Mouse (Mus musculus) lung, embryonic 15.5 days (tissue): ENCODE measurements around the gene Top2b. TPM values are rescaled to one million over a fixed set of nuclear protein-coding genes. Genes with fewer than 3 reads are reported as not detected.

Experiments used
- ATAC-seq: fragments of 200-750 bp; cut with Nextera tagmentation; 2 replicates; pipeline ENCODE4 v1.8.0; 2017; ENCODE audit warnings: moderate number of reproducible peaks, borderline replicate concordance; ENCODE audit not compliant: low FRiP score, low TSS enrichment; ENCODE audit errors: extremely low read depth
- H3K27ac ChIP-seq: fragments of 300-500 bp; sonication (generic); 2 replicates; pipeline ENCODE4 v1.5.1; 2015; ENCODE audit warnings: moderate library complexity, mild to moderate bottlenecking, inconsistent platforms
- H3K27me3 ChIP-seq: fragments of 300-500 bp; sonication (generic); 2 replicates; pipeline ENCODE4 v1.6.1; 2015; ENCODE audit warnings: inconsistent platforms
- H3K36me3 ChIP-seq: fragments of 300-500 bp; sonication (generic); 2 replicates; pipeline ENCODE4 v1.6.1; 2015; ENCODE audit warnings: inconsistent platforms
- H3K4me1 ChIP-seq: fragments of 300-500 bp; sonication (generic); 2 replicates; pipeline ENCODE4 v1.6.1; 2015; ENCODE audit warnings: inconsistent platforms
- H3K4me2 ChIP-seq: fragments of 300-500 bp; sonication (generic); 2 replicates; pipeline ENCODE4 v1.6.1; 2015; ENCODE audit warnings: inconsistent platforms, mild to moderate bottlenecking, moderate library complexity
- H3K4me3 ChIP-seq: fragments of 300-500 bp; sonication (generic); 2 replicates; pipeline ENCODE4 v1.5.1; 2015; ENCODE audit warnings: mild to moderate bottlenecking, inconsistent platforms
- H3K9ac ChIP-seq: fragments of 300-500 bp; sonication (generic); 2 replicates; pipeline ENCODE4 v1.6.1; 2015; ENCODE audit warnings: inconsistent platforms
- H3K9me3 ChIP-seq: fragments of 300-500 bp; sonication (generic); 2 replicates; pipeline ENCODE4 v1.6.1; 2016; ENCODE audit warnings: inconsistent platforms
- WGBS: fragments of 180-500 bp; shearing (Covaris S2); methylation state at CpG from one replicate; pipeline ENCODE4 v1.1.7; 2015; 5-methylcytosine and 5-hydroxymethylcytosine counted together
- polyA plus RNA-seq: library from polyadenylated mRNA; unstranded; fragments of >200 nt; fragmentation: Nextera tagmentation; extraction: Ambion mirVana; gene quantifications from 2 replicates; pipeline ENCODE4 v1.2.1, GENCODE M21; 2015

Gene Top2b
- polyA plus RNA-seq, 1 experiment from 2014 or later: 52.3 TPM

DNA sequence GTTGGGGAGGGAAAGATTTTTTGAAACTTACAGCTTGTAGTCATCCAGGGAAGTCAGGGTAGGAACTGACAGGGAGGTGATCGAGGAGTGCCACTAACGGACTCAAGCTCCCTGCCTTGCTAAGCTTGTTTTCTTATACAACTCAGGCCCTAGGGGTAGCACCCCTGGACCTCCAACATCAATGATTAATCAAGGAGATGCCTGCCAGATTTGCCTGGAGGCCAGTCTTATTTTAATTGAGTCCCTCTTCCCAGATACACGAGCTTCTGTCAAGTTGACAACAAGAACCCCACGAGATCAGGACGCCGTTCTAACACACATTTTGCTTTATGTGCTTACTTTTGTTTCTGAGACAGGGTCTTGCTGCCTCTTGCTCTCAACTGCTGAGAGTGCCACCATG, 115.6 kb downstream of the Top2b start:
- no peak overlapping the region for H3K4me2 ChIP-seq
- no peak overlapping the region for H3K4me3 ChIP-seq
- no peak overlapping the region for H3K9ac ChIP-seq
- H3K27ac ChIP-seq: no peak overlapping the region
- H3K27me3 ChIP-seq: no peaks in the 10 kb centered on the region
- peaks cover 6% of the 10 kb centered on the region; the same call in 1 of the 2 replicates for H3K4me1 ChIP-seq
- H3K9me3 ChIP-seq: no peaks in the 10 kb centered on the region
- H3K36me3 ChIP-seq: no peaks in the 10 kb centered on the region
- ATAC-seq: no peak
- 69% methylated on average over 6 of the region's 6 CpGs for WGBS

GRCm38 (mm10) chr14:16483656-16484380, 118.8 kb downstream of the Top2b start:
- no peaks in the 10 kb centered on the region for H3K9me3 ChIP-seq

More at GRCm38 (mm10) chr14:16483656-16484380, 118.8 kb downstream of the Top2b start:
- Histone ChIP-seq H3K9ac (no peak overlapping the region), H3K27me3 (no peaks in the 10 kb centered on the region), H3K4me1 (peaks cover 8% of the 10 kb centered on the region; the same call in 1 of the 2 replicates), H3K4me3 (no peak overlapping the region), H3K4me2 (no peak overlapping the region), H3K27ac (peak overlapping the region; percentile 54; the same call in 1 of the 2 replicates), H3K36me3 (no peaks in the 10 kb centered on the region)
- WGBS: 45% methylated on average over 8 of the region's 8 CpGs
- ATAC-seq: peak; percentile 80

Other genes starting within 250 kb of the Top2b start
- 33.9 and 35.5 TPM in 2 replicates for gene Ngly1, start 115.9 kb upstream of the Top2b start, polyA plus RNA-seq
- gene Oxsm, start 115.4 kb upstream of the Top2b start, polyA plus RNA-seq: 2.0 and 3.0 TPM in 2 replicates